Mouse (Mus musculus) adrenal gland, adult 8-10 months (tissue): ENCODE results near the gene Cpt1a. TPM values are rescaled to one million over a fixed set of nuclear protein-coding genes. Genes with fewer than 3 reads are reported as not detected.

Experiments used
- DNase-seq: peaks from one replicate; pipeline ENCODE4 v3.0.0; 2022
- microRNA-seq, 2 experiments: library from miRNA; unstranded; fragments of <30 nt; microRNA quantifications; one replicate each; pipeline ENCODE4 v1.2.0; 2022
- total RNA-seq, 4 experiments: library from RNA; stranded (reverse); gene quantifications; 2 replicates each; pipeline ENCODE4 v1.2.4; 2022

Cpt1a gene
- total RNA-seq, 4 experiments from 2014 or later = 255 to 425 (median 320) TPM

GRCm38 (mm10) chr19:3429156-3429816, 107.2 kb downstream of the Cpt1a start:
- no peak for DNase-seq

GRCm38 (mm10) chr19:3431066-3431465, 108.9 kb downstream of the Cpt1a start:
- DNase-seq = no peak

GRCm38 (mm10) chr19:3431969-3432368, 109.8 kb downstream of the Cpt1a start:
- DNase-seq = no peak

GRCm38 (mm10) chr19:3434124-3434523, 112.0 kb downstream of the Cpt1a start:
- DNase-seq = no peak

GRCm38 (mm10) chr19:3434641-3435040, 112.5 kb downstream of the Cpt1a start:
- DNase-seq = no peak

Small RNA genes lying within 50 kb of the gene (microRNA-seq; reads per million reads assigned to microRNA genes)
- 0 to 1.1 reads per million in 2 experiments for gene Mir6984

Other genes starting within 250 kb of the Cpt1a start
- 10 to 100 TPM; 57.7 to 66.9 (median 65.7) TPM for gene Mrpl21, start 39.4 kb upstream of the Cpt1a start, total RNA-seq
- gene Ighmbp2, start 39.3 kb upstream of the Cpt1a start, total RNA-seq = 10 to 100 TPM in 1 of 4 experiments, 1 to 10 TPM in 3; 9.5 to 11.7 (median 9.6) TPM
- under 1 TPM; 0.23 to 0.91 (median 0.31) TPM for gene Tesmin, start 66.5 kb downstream of the Cpt1a start, total RNA-seq
- gene Gal, start 92.2 kb downstream of the Cpt1a start, total RNA-seq = 100 to 1,000 TPM in 1 of 4 experiments, 10 to 100 TPM in 3; 72.9 to 102 (median 81.8) TPM